Mouse (Mus musculus): ENCODE results near the gene Olfr427. TPM values are rescaled to one million over a fixed set of nuclear protein-coding genes. Genes with fewer than 3 reads are reported as not detected.
"Not testable (repeated sequence)": the region's sequence is repeated elsewhere in the genome, so short reads cannot be mapped to it uniquely, and the experiment has no call there.

Gene Olfr427
- not detected in 2 replicates for polyA plus RNA-seq (2014; fragmentation: Nextera tagmentation; extraction: Ambion mirVana)

GRCm38 (mm10) chr1:174096591-174096990, at the start of gene Olfr427:
Gene Olfr427 (plus strand): TSS chr1:174096891.
- no peaks in the 10 kb centered on the region for H3K9me3 ChIP-seq (replicated peaks; ENCODE audit: control insufficient read depth, low read length)
- H3K9ac ChIP-seq (replicated peaks; ENCODE audit: low read length) = no peak within 1 kb of the TSS
- no peak within 1 kb of the TSS for H3K4me3 ChIP-seq (ENCODE audit: low read depth, low read length)
- WGBS = 90% methylated on average over 1 of the region's 1 CpGs
- H3K4me2 ChIP-seq (ENCODE audit: low read depth, low read length) = no peak within 1 kb of the TSS
- DNase-seq (ENCODE audit: low spot score) = no peak
- no peak for ATAC-seq (replicated peaks; ENCODE audit: insufficient number of reproducible peaks, low FRiP score, low TSS enrichment, low read depth)
- no peaks in the 10 kb centered on the region for H3K36me3 ChIP-seq (replicated peaks; ENCODE audit: control insufficient read depth, insufficient read depth, low read depth, low read length)
- H3K4me1 ChIP-seq (ENCODE audit: control insufficient read depth, insufficient read depth, low read length) = no peaks in the 10 kb centered on the region
- H3K27ac ChIP-seq (replicated peaks; ENCODE audit: low read depth, low read length) = no peak within 1 kb of the TSS
- H3K27me3 ChIP-seq (ENCODE audit: control insufficient read depth, insufficient read depth, low read length) = no peaks in the 10 kb centered on the region

DNA sequence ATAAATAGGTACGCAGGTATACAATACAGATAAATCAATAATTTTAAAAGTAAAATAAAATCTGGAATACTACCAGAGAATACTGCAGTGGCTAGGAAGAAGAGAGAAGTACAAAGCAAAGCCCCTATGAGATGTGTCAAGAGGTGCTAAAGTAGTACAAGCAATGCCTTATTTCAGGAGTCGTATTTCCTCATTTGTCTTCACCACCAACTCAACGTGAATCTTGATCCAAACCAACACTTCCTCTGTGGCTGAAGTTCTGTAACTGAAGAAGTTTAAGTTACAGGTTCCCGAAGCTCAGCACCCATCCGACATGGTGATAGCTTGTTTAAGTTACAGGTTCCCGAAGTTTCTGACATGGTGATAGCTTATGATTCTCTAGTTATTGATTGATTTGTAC, 48.5 kb upstream of the Olfr427 start:
- not testable (repeated sequence) for H3K9ac ChIP-seq (replicated peaks; ENCODE audit: low read length); H3K4me2 ChIP-seq (ENCODE audit: low read depth, low read length); H3K36me3 ChIP-seq (replicated peaks; ENCODE audit: control insufficient read depth, insufficient read depth, low read depth, low read length); H3K4me1 ChIP-seq (ENCODE audit: control insufficient read depth, insufficient read depth, low read length); H3K27ac ChIP-seq (replicated peaks; ENCODE audit: low read depth, low read length); H3K27me3 ChIP-seq (ENCODE audit: control insufficient read depth, insufficient read depth, low read length); ATAC-seq (replicated peaks; ENCODE audit: insufficient number of reproducible peaks, low FRiP score, low TSS enrichment, low read depth); DNase-seq (ENCODE audit: low spot score); H3K4me3 ChIP-seq (ENCODE audit: low read depth, low read length); H3K9me3 ChIP-seq (replicated peaks; ENCODE audit: control insufficient read depth, low read length)
- 83% methylated on average over 6 of the region's 6 CpGs for WGBS

GRCm38 (mm10) chr1:174048893-174049292, 47.8 kb upstream of the Olfr427 start, which contains the start of gene Olfr432:
Gene Olfr432 (plus strand): TSS chr1:174049205.
- Histone ChIP-seq H3K9me3 (replicated peaks; ENCODE audit: control insufficient read depth, low read length) (no peaks in the 10 kb centered on the region), H3K36me3 (replicated peaks; ENCODE audit: control insufficient read depth, insufficient read depth, low read depth, low read length) (no peaks in the 10 kb centered on the region), H3K4me1 (ENCODE audit: control insufficient read depth, insufficient read depth, low read length) (no peaks in the 10 kb centered on the region), H3K27ac (replicated peaks; ENCODE audit: low read depth, low read length) (no peak within 1 kb of the TSS), H3K9ac (replicated peaks; ENCODE audit: low read length) (no peak within 1 kb of the TSS), H3K27me3 (ENCODE audit: control insufficient read depth, insufficient read depth, low read length) (no peaks in the 10 kb centered on the region), H3K4me2 (ENCODE audit: low read depth, low read length) (no peak within 1 kb of the TSS), H3K4me3 (ENCODE audit: low read depth, low read length) (no peak within 1 kb of the TSS)
- ATAC-seq (replicated peaks; ENCODE audit: insufficient number of reproducible peaks, low FRiP score, low TSS enrichment, low read depth) (no peak), DNase-seq (ENCODE audit: low spot score) (no peak)
- 77% methylated on average over 2 of the region's 2 CpGs for WGBS

DNA sequence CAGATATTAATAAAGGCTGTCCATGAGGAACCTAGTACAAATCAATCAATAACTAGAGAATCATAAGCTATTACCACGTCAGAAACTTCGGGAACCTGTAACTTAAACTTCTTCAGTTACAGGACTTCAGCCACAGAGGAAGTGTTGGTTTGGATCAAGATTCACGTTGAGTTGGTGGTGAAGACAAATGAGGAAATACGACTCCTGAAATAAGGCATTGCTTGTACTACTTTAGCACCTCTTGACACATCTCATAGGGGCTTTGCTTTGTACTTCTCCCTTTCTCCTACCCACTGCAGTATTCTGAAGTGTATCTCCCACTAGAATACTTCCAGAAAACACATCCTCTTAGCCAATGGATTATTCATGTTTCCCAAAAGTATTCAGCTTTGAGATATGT, 47.3 kb upstream of the Olfr427 start:
- not testable (repeated sequence) for H3K4me2 ChIP-seq (ENCODE audit: low read depth, low read length); H3K4me1 ChIP-seq (ENCODE audit: control insufficient read depth, insufficient read depth, low read length); H3K9me3 ChIP-seq (replicated peaks; ENCODE audit: control insufficient read depth, low read length); DNase-seq (ENCODE audit: low spot score); H3K36me3 ChIP-seq (replicated peaks; ENCODE audit: control insufficient read depth, insufficient read depth, low read depth, low read length); ATAC-seq (replicated peaks; ENCODE audit: insufficient number of reproducible peaks, low FRiP score, low TSS enrichment, low read depth); H3K4me3 ChIP-seq (ENCODE audit: low read depth, low read length); H3K27me3 ChIP-seq (ENCODE audit: control insufficient read depth, insufficient read depth, low read length); H3K9ac ChIP-seq (replicated peaks; ENCODE audit: low read length); H3K27ac ChIP-seq (replicated peaks; ENCODE audit: low read depth, low read length)
- WGBS = 76% methylated on average over 4 of the region's 4 CpGs

GRCm38 (mm10) chr1:174050532-174050931, 46.2 kb upstream of the Olfr427 start:
- DNase-seq (ENCODE audit: low spot score) = no peak
- Histone ChIP-seq H3K4me3 (ENCODE audit: low read depth, low read length) (no peak overlapping the region), H3K36me3 (replicated peaks; ENCODE audit: control insufficient read depth, insufficient read depth, low read depth, low read length) (no peaks in the 10 kb centered on the region), H3K4me1 (ENCODE audit: control insufficient read depth, insufficient read depth, low read length) (no peaks in the 10 kb centered on the region), H3K27ac (replicated peaks; ENCODE audit: low read depth, low read length) (no peak overlapping the region), H3K27me3 (ENCODE audit: control insufficient read depth, insufficient read depth, low read length) (no peaks in the 10 kb centered on the region), H3K9ac (replicated peaks; ENCODE audit: low read length) (no peak overlapping the region), H3K9me3 (replicated peaks; ENCODE audit: control insufficient read depth, low read length) (no peaks in the 10 kb centered on the region), H3K4me2 (ENCODE audit: low read depth, low read length) (no peak overlapping the region)
- ATAC-seq (replicated peaks; ENCODE audit: insufficient number of reproducible peaks, low FRiP score, low TSS enrichment, low read depth) = 0 out of 2 replicates have a peak, but pooled peaks have one; percentile 23
- 88% methylated on average over 4 of the region's 4 CpGs for WGBS

GRCm38 (mm10) chr1:174051515-174051914, 45.2 kb upstream of the Olfr427 start:
- Histone ChIP-seq H3K9me3 (replicated peaks; ENCODE audit: control insufficient read depth, low read length) (no peaks in the 10 kb centered on the region), H3K4me1 (ENCODE audit: control insufficient read depth, insufficient read depth, low read length) (no peaks in the 10 kb centered on the region), H3K27me3 (ENCODE audit: control insufficient read depth, insufficient read depth, low read length) (no peaks in the 10 kb centered on the region), H3K4me2 (ENCODE audit: low read depth, low read length) (no peak overlapping the region), H3K27ac (replicated peaks; ENCODE audit: low read depth, low read length) (no peak overlapping the region), H3K36me3 (replicated peaks; ENCODE audit: control insufficient read depth, insufficient read depth, low read depth, low read length) (no peaks in the 10 kb centered on the region), H3K4me3 (ENCODE audit: low read depth, low read length) (no peak overlapping the region), H3K9ac (replicated peaks; ENCODE audit: low read length) (no peak overlapping the region)
- 84% methylated on average over 4 of the region's 4 CpGs for WGBS
- no peak for DNase-seq (ENCODE audit: low spot score)
- no peak for ATAC-seq (replicated peaks; ENCODE audit: insufficient number of reproducible peaks, low FRiP score, low TSS enrichment, low read depth)

DNA sequence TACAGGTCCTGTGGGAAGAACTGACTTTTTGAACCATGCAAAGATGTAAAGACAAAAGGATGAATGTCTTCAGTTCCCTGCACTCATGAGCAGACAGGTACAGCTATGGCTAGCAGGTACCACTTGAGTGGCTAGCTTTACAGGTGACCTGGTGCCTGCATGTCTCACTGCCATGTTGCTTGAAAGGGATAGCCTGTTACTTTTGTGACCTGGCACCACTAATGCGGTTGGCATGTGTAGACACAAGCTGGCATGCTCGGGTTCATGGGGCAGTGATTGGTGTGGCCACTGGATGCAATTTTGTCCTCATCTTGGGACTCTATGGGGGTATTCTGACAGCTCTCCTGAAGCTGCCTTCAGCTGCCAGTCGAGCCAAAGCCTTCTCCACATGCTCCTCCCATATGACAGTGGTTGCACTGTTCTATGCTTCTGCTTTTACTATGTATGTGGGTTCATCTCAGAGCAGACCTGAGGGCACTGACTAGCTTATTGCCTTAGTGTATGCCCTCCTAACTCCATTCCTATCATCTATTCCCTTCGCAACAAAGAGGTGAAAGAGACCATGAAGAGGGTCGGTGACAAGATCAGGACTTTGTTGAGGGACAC, 44.7 kb upstream of the Olfr427 start:
- no peak for ATAC-seq (replicated peaks; ENCODE audit: insufficient number of reproducible peaks, low FRiP score, low TSS enrichment, low read depth)
- Histone ChIP-seq H3K27me3 (ENCODE audit: control insufficient read depth, insufficient read depth, low read length) (no peaks in the 10 kb centered on the region), H3K27ac (replicated peaks; ENCODE audit: low read depth, low read length) (no peak overlapping the region), H3K36me3 (replicated peaks; ENCODE audit: control insufficient read depth, insufficient read depth, low read depth, low read length) (no peaks in the 10 kb centered on the region), H3K4me2 (ENCODE audit: low read depth, low read length) (no peak overlapping the region), H3K9me3 (replicated peaks; ENCODE audit: control insufficient read depth, low read length) (no peaks in the 10 kb centered on the region), H3K4me3 (ENCODE audit: low read depth, low read length) (no peak overlapping the region), H3K9ac (replicated peaks; ENCODE audit: low read length) (no peak overlapping the region), H3K4me1 (ENCODE audit: control insufficient read depth, insufficient read depth, low read length) (no peaks in the 10 kb centered on the region)
- DNase-seq (ENCODE audit: low spot score) = no peak
- WGBS = 83% methylated on average over 5 of the region's 5 CpGs

DNA sequence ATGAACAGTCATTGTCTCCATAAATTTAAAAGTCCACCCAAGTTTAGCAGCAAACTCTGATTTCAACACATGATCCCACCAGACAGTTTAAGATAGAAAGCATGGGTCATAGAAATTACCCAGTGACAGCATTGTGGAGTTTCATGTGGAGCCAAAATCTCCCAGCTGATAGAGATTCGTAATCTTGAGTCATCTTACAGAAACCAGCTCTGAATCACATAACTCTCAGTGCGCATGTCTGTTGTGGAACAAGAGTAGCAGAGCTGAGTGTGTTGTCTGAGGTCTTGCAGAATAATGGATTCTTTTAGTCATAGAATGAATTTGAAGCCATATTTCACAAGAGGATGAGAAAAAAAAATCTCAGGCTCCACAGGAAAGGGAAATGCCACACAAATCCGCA, 43.7 kb upstream of the Olfr427 start:
- no peak overlapping the region for H3K27ac ChIP-seq (replicated peaks; ENCODE audit: low read depth, low read length)
- no peak overlapping the region for H3K9ac ChIP-seq (replicated peaks; ENCODE audit: low read length)
- DNase-seq (ENCODE audit: low spot score) (no peak), ATAC-seq (replicated peaks; ENCODE audit: insufficient number of reproducible peaks, low FRiP score, low TSS enrichment, low read depth) (no peak)
- H3K36me3 ChIP-seq (replicated peaks; ENCODE audit: control insufficient read depth, insufficient read depth, low read depth, low read length) = no peaks in the 10 kb centered on the region
- no peaks in the 10 kb centered on the region for H3K27me3 ChIP-seq (ENCODE audit: control insufficient read depth, insufficient read depth, low read length)
- H3K4me1 ChIP-seq (ENCODE audit: control insufficient read depth, insufficient read depth, low read length) = no peaks in the 10 kb centered on the region
- no peak overlapping the region for H3K4me2 ChIP-seq (ENCODE audit: low read depth, low read length)
- WGBS = 85% methylated on average over 3 of the region's 3 CpGs
- H3K9me3 ChIP-seq (replicated peaks; ENCODE audit: control insufficient read depth, low read length) = no peaks in the 10 kb centered on the region
- no peak overlapping the region for H3K4me3 ChIP-seq (ENCODE audit: low read depth, low read length)

All from embryonic facial prominence, embryonic 11.5 days (tissue).